Mouse (Mus musculus) cerebellum, postnatal 10 days (tissue): ENCODE data around the gene Tspan5.

Source experiments
- DNase-seq, 2 experiments: peaks; one replicate each; pipeline ENCODE4 v3.0.0; 2021; ENCODE audit warnings: mixed read lengths in 2 of 2

Gene Tspan5

GRCm38 (mm10) chr3:138955220-138955619 is 213.2 kb downstream of the Tspan5 start:
- no peak for DNase-seq
